Mouse (Mus musculus): Measurements from ENCODE around the gene Cracr2b. TPM values are rescaled to one million over a fixed set of nuclear protein-coding genes. Genes with fewer than 3 reads are reported as not detected.

The Cracr2b gene
- polyA plus RNA-seq, 1 experiment, result 20.7 TPM

- peak within 1 kb of the TSS; percentile 92 for H3K4me3 ChIP-seq (replicated peaks; ENCODE audit: control insufficient read depth, low read depth, low read length)
- TF ChIP-seq CTCF (IDR thresholded peaks at IDR 0.05; ENCODE audit: control insufficient read depth, insufficient read depth, low read length) (0 out of 2 replicates have a peak, but pooled peaks have one; percentile 0), POLR2A (IDR thresholded peaks at IDR 0.05; ENCODE audit: borderline replicate concordance, control insufficient read depth, low read depth, low read length) (peak; percentile 94)
- H3K4me1 ChIP-seq (ENCODE audit: control insufficient read depth, insufficient read depth, low read length), result peaks cover 7% of the 10 kb centered on the region; the same call in 1 of the 2 replicates
- H3K27ac ChIP-seq (ENCODE audit: control insufficient read depth, insufficient read depth, low read depth, low read length, poor library complexity), result peak within 1 kb of the TSS; percentile 97
- WGBS, result under 1% methylated on average over 45 of the region's 45 CpGs
These were observed 5.8 kb upstream of the Cracr2b start, which contains the start of gene Pnpla2 for GRCm38 (mm10) chr7:141454967-141455551. Pnpla2 (plus strand) TSS chr7:141455198.

DNA sequence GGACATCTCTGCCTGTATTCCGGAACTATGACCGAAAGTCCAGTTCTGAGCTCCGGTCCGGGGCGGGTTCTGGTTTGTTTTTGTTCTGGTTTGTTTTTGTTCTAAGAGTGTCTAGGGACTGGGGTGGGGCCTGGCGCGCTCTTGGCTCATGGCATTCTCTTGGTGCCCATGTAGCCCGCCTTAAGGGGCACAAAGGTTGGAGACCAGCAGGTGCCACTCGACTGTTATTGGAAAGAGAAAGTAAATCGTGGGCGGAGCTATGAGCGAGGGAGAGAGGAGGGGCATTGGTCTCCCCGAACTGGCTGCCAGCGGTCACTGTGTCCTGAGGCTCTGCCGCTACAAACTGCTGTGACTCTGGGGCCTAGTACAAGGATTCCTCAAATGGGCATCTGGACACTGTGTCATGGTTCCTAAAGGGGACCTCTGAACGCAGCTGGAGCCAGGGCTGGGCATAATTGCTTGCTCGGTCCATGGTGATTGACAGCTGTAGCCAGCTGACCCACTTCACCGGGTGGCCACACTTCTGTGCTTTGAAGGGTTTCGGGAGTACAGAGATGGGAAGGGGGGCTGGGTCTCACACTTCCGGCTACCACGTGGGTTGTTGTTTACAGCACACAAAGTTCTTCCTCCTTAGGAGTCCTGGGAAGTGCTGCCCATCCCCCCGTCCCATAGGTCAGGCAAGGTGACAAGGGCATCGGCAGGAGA lies 5.1 kb upstream of the Cracr2b start:
- H3K4me1 ChIP-seq (ENCODE audit: control insufficient read depth, insufficient read depth, low read length), result peaks cover 7% of the 10 kb centered on the region; the same call in 1 of the 2 replicates
- H3K27ac ChIP-seq (ENCODE audit: control insufficient read depth, insufficient read depth, low read depth, low read length, poor library complexity), result peak overlapping the region; percentile 97
- TF ChIP-seq CTCF (IDR thresholded peaks at IDR 0.05; ENCODE audit: control insufficient read depth, insufficient read depth, low read length), result no peak
- peak; percentile 30; the same call in 1 of the 2 replicates for TF ChIP-seq POLR2A (IDR thresholded peaks at IDR 0.05; ENCODE audit: borderline replicate concordance, control insufficient read depth, low read depth, low read length)
- H3K4me3 ChIP-seq (replicated peaks; ENCODE audit: control insufficient read depth, low read depth, low read length), result peak overlapping the region; percentile 92
- WGBS, result under 1% methylated on average over 23 of the region's 23 CpGs

DNA sequence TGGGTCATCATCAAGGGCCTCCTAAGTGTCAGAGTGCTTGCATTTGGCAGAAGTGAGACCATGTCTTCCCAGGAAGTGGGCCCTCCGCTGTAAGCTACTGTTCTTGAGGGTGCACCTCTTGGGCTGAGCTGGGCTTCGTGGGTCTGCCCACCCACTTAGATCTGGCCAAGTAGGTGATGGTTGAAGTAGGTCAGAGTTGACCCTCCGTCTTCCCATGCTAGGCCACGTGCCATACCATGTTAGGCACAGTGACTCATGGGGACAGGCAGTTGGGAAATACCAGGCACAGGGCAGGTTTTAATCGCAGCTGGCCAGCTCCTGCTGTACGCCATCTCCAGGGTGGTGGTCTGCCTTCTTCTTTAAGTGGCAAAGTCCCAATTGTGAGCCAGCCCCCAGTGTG lies 4.2 kb upstream of the Cracr2b start:
- Histone ChIP-seq H3K4me3 (replicated peaks; ENCODE audit: control insufficient read depth, low read depth, low read length) (peak overlapping the region; percentile 92), H3K27ac (ENCODE audit: control insufficient read depth, insufficient read depth, low read depth, low read length, poor library complexity) (no peak overlapping the region), H3K4me1 (ENCODE audit: control insufficient read depth, insufficient read depth, low read length) (peaks cover 7% of the 10 kb centered on the region; the same call in 1 of the 2 replicates)
- TF ChIP-seq POLR2A (IDR thresholded peaks at IDR 0.05; ENCODE audit: borderline replicate concordance, control insufficient read depth, low read depth, low read length) (no peak), CTCF (IDR thresholded peaks at IDR 0.05; ENCODE audit: control insufficient read depth, insufficient read depth, low read length) (no peak)
- WGBS, result 68% methylated on average over 6 of the region's 6 CpGs

DNA sequence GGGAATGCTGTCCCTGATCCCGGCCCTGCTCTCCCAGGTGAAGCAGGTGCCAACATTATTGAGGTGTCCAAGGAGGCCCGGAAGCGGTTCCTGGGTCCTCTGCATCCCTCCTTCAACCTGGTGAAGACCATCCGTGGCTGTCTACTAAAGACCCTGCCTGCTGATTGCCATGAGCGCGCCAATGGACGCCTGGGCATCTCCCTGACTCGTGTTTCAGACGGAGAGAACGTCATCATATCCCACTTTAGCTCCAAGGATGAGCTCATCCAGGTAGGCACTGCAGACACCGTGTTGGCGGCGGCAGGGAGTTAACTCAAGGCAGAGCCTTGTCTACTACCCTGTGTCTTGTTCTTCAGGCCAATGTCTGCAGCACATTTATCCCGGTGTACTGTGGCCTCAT lies 3.7 kb upstream of the Cracr2b start:
- H3K4me3 ChIP-seq (replicated peaks; ENCODE audit: control insufficient read depth, low read depth, low read length), result no peak overlapping the region
- peaks cover 7% of the 10 kb centered on the region; the same call in 1 of the 2 replicates for H3K4me1 ChIP-seq (ENCODE audit: control insufficient read depth, insufficient read depth, low read length)
- WGBS, result 90% methylated on average over 14 of the region's 14 CpGs
- H3K27ac ChIP-seq (ENCODE audit: control insufficient read depth, insufficient read depth, low read depth, low read length, poor library complexity), result no peak overlapping the region
- TF ChIP-seq POLR2A (IDR thresholded peaks at IDR 0.05; ENCODE audit: borderline replicate concordance, control insufficient read depth, low read depth, low read length), result no peak
- no peak for TF ChIP-seq CTCF (IDR thresholded peaks at IDR 0.05; ENCODE audit: control insufficient read depth, insufficient read depth, low read length)

GRCm38 (mm10) chr7:141457986-141458660 lies 2.8 kb upstream of the Cracr2b start:
- peaks cover 7% of the 10 kb centered on the region; the same call in 1 of the 2 replicates for H3K4me1 ChIP-seq (ENCODE audit: control insufficient read depth, insufficient read depth, low read length)
- no peak overlapping the region for H3K4me3 ChIP-seq (replicated peaks; ENCODE audit: control insufficient read depth, low read depth, low read length)
- 78% methylated on average over 15 of the region's 15 CpGs for WGBS
- peak; percentile 71 for TF ChIP-seq CTCF (IDR thresholded peaks at IDR 0.05; ENCODE audit: control insufficient read depth, insufficient read depth, low read length)
- no peak for TF ChIP-seq POLR2A (IDR thresholded peaks at IDR 0.05; ENCODE audit: borderline replicate concordance, control insufficient read depth, low read depth, low read length)
- no peak overlapping the region for H3K27ac ChIP-seq (ENCODE audit: control insufficient read depth, insufficient read depth, low read depth, low read length, poor library complexity)

DNA sequence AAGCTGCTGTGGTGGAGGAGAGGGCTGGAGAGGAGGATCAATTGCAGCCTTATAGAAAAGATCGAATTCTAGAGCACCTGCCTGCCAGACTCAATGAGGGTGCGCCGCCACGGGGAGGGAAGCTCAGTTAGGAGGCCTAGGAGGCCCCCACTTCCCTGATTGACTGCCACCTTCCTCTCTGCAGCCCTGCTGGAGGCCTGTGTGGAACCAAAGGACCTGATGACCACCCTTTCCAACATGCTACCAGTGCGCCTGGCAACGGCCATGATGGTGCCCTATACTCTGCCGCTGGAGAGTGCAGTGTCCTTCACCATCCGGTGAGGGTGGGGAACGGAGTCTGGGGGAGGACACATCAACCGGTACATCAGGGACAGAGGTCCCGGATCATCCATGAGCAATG lies 2.2 kb upstream of the Cracr2b start:
- 86% methylated on average over 11 of the region's 11 CpGs for WGBS
- Histone ChIP-seq H3K4me1 (ENCODE audit: control insufficient read depth, insufficient read depth, low read length) (peaks cover 7% of the 10 kb centered on the region; the same call in 1 of the 2 replicates), H3K27ac (ENCODE audit: control insufficient read depth, insufficient read depth, low read depth, low read length, poor library complexity) (no peak overlapping the region), H3K4me3 (replicated peaks; ENCODE audit: control insufficient read depth, low read depth, low read length) (no peak overlapping the region)
- TF ChIP-seq CTCF (IDR thresholded peaks at IDR 0.05; ENCODE audit: control insufficient read depth, insufficient read depth, low read length) (no peak), POLR2A (IDR thresholded peaks at IDR 0.05; ENCODE audit: borderline replicate concordance, control insufficient read depth, low read depth, low read length) (no peak)

- no peak overlapping the region for H3K27ac ChIP-seq (ENCODE audit: control insufficient read depth, insufficient read depth, low read depth, low read length, poor library complexity)
- no peak overlapping the region for H3K4me3 ChIP-seq (replicated peaks; ENCODE audit: control insufficient read depth, low read depth, low read length)
- 86% methylated on average over 17 of the region's 17 CpGs for WGBS
- H3K4me1 ChIP-seq (ENCODE audit: control insufficient read depth, insufficient read depth, low read length), result peaks cover 7% of the 10 kb centered on the region; the same call in 1 of the 2 replicates
- TF ChIP-seq CTCF (IDR thresholded peaks at IDR 0.05; ENCODE audit: control insufficient read depth, insufficient read depth, low read length), result no peak
- TF ChIP-seq POLR2A (IDR thresholded peaks at IDR 0.05; ENCODE audit: borderline replicate concordance, control insufficient read depth, low read depth, low read length), result no peak
These were observed 1.6 kb upstream of the Cracr2b start for GRCm38 (mm10) chr7:141459301-141459711.

DNA sequence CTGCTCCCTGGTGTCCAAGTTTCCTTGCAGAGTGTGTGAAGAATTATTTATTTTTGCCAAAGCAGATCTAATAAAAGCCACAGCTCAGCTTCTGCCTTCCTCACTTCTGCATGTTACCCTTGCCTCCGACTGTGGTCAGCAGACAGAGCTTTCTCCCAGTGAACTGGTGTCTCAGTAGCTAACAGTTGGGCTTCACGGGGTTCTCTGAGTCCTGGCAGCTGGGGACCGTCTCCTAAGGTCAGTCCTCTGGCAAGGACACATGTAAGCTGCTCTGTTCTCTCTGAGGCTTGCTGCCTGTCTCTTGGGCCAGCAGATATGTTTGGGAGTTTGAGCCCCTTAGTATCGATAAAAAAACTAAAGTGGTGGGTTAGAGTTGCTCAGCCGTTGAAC lies 898 bp upstream of the Cracr2b start:
- Histone ChIP-seq H3K4me1 (ENCODE audit: control insufficient read depth, insufficient read depth, low read length) (peaks cover 3% of the 10 kb centered on the region; the same call in 1 of the 2 replicates), H3K27ac (ENCODE audit: control insufficient read depth, insufficient read depth, low read depth, low read length, poor library complexity) (no peak overlapping the region)
- no peak for TF ChIP-seq CTCF (IDR thresholded peaks at IDR 0.05; ENCODE audit: control insufficient read depth, insufficient read depth, low read length)
- no peak for TF ChIP-seq POLR2A (IDR thresholded peaks at IDR 0.05; ENCODE audit: borderline replicate concordance, control insufficient read depth, low read depth, low read length)

More for the DNA sequence above, 898 bp upstream of the Cracr2b start:
- H3K4me3 ChIP-seq (replicated peaks; ENCODE audit: control insufficient read depth, low read depth, low read length), result no peak overlapping the region
- 70% methylated on average over 5 of the region's 5 CpGs for WGBS
